Mouse (Mus musculus): Measurements from ENCODE around the gene Gm45717. TPM values are rescaled to one million over a fixed set of nuclear protein-coding genes. Genes with fewer than 3 reads are reported as not detected.

Gene Gm45717
- polyA plus RNA-seq, 1 experiment from 2014 or later = not detected

GRCm38 (mm10) chr7:140912846-140913482 lies 42.8 kb downstream of the Gm45717 start:
- Histone ChIP-seq H3K36me3 (ENCODE audit: control insufficient read depth, insufficient read depth, low read length) (no peaks in the 10 kb centered on the region), H3K4me3 (ENCODE audit: low read depth, low read length) (no peak overlapping the region), H3K27me3 (ENCODE audit: control insufficient read depth, insufficient read depth, low read length) (no peaks in the 10 kb centered on the region), H3K4me1 (ENCODE audit: control insufficient read depth, insufficient read depth, low read length) (no peaks in the 10 kb centered on the region), H3K4me2 (replicated peaks; ENCODE audit: low read depth, low read length) (no peak overlapping the region), H3K9me3 (ENCODE audit: control insufficient read depth, low read depth, low read length) (no peaks in the 10 kb centered on the region), H3K27ac (ENCODE audit: low read length) (peak overlapping the region; percentile 4; the same call in 1 of the 2 replicates), H3K9ac (replicated peaks; ENCODE audit: low read depth, low read length) (no peak overlapping the region)
- peak; percentile 79 for ATAC-seq (ENCODE audit: insufficient number of reproducible peaks, insufficient read depth, low FRiP score, low read depth)
- WGBS = 56% methylated on average over 5 of the region's 5 CpGs

GRCm38 (mm10) chr7:140912293-140912692 lies 43.4 kb downstream of the Gm45717 start:
- no peak for ATAC-seq (ENCODE audit: insufficient number of reproducible peaks, insufficient read depth, low FRiP score, low read depth)
- Histone ChIP-seq H3K9me3 (ENCODE audit: control insufficient read depth, low read depth, low read length) (no peaks in the 10 kb centered on the region), H3K4me3 (ENCODE audit: low read depth, low read length) (no peak overlapping the region), H3K9ac (replicated peaks; ENCODE audit: low read depth, low read length) (no peak overlapping the region), H3K4me1 (ENCODE audit: control insufficient read depth, insufficient read depth, low read length) (no peaks in the 10 kb centered on the region), H3K36me3 (ENCODE audit: control insufficient read depth, insufficient read depth, low read length) (no peaks in the 10 kb centered on the region), H3K4me2 (replicated peaks; ENCODE audit: low read depth, low read length) (no peak overlapping the region), H3K27ac (ENCODE audit: low read length) (peak overlapping the region; percentile 4; the same call in 1 of the 2 replicates), H3K27me3 (ENCODE audit: control insufficient read depth, insufficient read depth, low read length) (no peaks in the 10 kb centered on the region)
- 67% methylated on average over 3 of the region's 3 CpGs for WGBS

- Histone ChIP-seq H3K27ac (ENCODE audit: low read length) (no peak overlapping the region), H3K4me2 (replicated peaks; ENCODE audit: low read depth, low read length) (peak overlapping the region; percentile 83), H3K4me1 (ENCODE audit: control insufficient read depth, insufficient read depth, low read length) (no peaks in the 10 kb centered on the region), H3K27me3 (ENCODE audit: control insufficient read depth, insufficient read depth, low read length) (no peaks in the 10 kb centered on the region), H3K9ac (replicated peaks; ENCODE audit: low read depth, low read length) (no peak overlapping the region), H3K9me3 (ENCODE audit: control insufficient read depth, low read depth, low read length) (no peaks in the 10 kb centered on the region), H3K36me3 (ENCODE audit: control insufficient read depth, insufficient read depth, low read length) (no peaks in the 10 kb centered on the region), H3K4me3 (ENCODE audit: low read depth, low read length) (peak overlapping the region; percentile 35)
- peak; percentile 66 for ATAC-seq (ENCODE audit: insufficient number of reproducible peaks, insufficient read depth, low FRiP score, low read depth)
- 2% methylated on average over 19 of the region's 19 CpGs for WGBS
Measured at GRCm38 (mm10) chr7:140908634-140909107, 47.1 kb downstream of the Gm45717 start.

GRCm38 (mm10) chr7:140908181-140908580 lies 47.6 kb downstream of the Gm45717 start:
- Histone ChIP-seq H3K4me3 (ENCODE audit: low read depth, low read length) (no peak overlapping the region), H3K9ac (replicated peaks; ENCODE audit: low read depth, low read length) (no peak overlapping the region)
- WGBS = 50% methylated on average over 7 of the region's 7 CpGs

GRCm38 (mm10) chr7:140907697-140908096 lies 48.0 kb downstream of the Gm45717 start:
- H3K27me3 ChIP-seq (ENCODE audit: control insufficient read depth, insufficient read depth, low read length) = no peaks in the 10 kb centered on the region
- H3K9me3 ChIP-seq (ENCODE audit: control insufficient read depth, low read depth, low read length) = no peaks in the 10 kb centered on the region
- 81% methylated on average over 7 of the region's 7 CpGs for WGBS
- no peak for ATAC-seq (ENCODE audit: insufficient number of reproducible peaks, insufficient read depth, low FRiP score, low read depth)
- no peaks in the 10 kb centered on the region for H3K4me1 ChIP-seq (ENCODE audit: control insufficient read depth, insufficient read depth, low read length)
- H3K4me3 ChIP-seq (ENCODE audit: low read depth, low read length) = no peak overlapping the region
- no peak overlapping the region for H3K4me2 ChIP-seq (replicated peaks; ENCODE audit: low read depth, low read length)
- H3K27ac ChIP-seq (ENCODE audit: low read length) = no peak overlapping the region
- H3K36me3 ChIP-seq (ENCODE audit: control insufficient read depth, insufficient read depth, low read length) = no peaks in the 10 kb centered on the region
- H3K9ac ChIP-seq (replicated peaks; ENCODE audit: low read depth, low read length) = no peak overlapping the region

More at GRCm38 (mm10) chr7:140908181-140908580, 47.6 kb downstream of the Gm45717 start:
- no peaks in the 10 kb centered on the region for H3K4me1 ChIP-seq (ENCODE audit: control insufficient read depth, insufficient read depth, low read length)
- H3K36me3 ChIP-seq (ENCODE audit: control insufficient read depth, insufficient read depth, low read length) = no peaks in the 10 kb centered on the region
- 0 out of 2 replicates have a peak, but pooled peaks have one; percentile 3 for ATAC-seq (ENCODE audit: insufficient number of reproducible peaks, insufficient read depth, low FRiP score, low read depth)
- H3K4me2 ChIP-seq (replicated peaks; ENCODE audit: low read depth, low read length) = no peak overlapping the region
- no peaks in the 10 kb centered on the region for H3K27me3 ChIP-seq (ENCODE audit: control insufficient read depth, insufficient read depth, low read length)
- no peak overlapping the region for H3K27ac ChIP-seq (ENCODE audit: low read length)
- no peaks in the 10 kb centered on the region for H3K9me3 ChIP-seq (ENCODE audit: control insufficient read depth, low read depth, low read length)

GRCm38 (mm10) chr7:140907131-140907530 lies 48.6 kb downstream of the Gm45717 start:
- no peak overlapping the region for H3K27ac ChIP-seq (ENCODE audit: low read length)
- H3K27me3 ChIP-seq (ENCODE audit: control insufficient read depth, insufficient read depth, low read length) = no peaks in the 10 kb centered on the region
- no peaks in the 10 kb centered on the region for H3K36me3 ChIP-seq (ENCODE audit: control insufficient read depth, insufficient read depth, low read length)
- no peaks in the 10 kb centered on the region for H3K9me3 ChIP-seq (ENCODE audit: control insufficient read depth, low read depth, low read length)
- H3K4me2 ChIP-seq (replicated peaks; ENCODE audit: low read depth, low read length) = no peak overlapping the region
- H3K9ac ChIP-seq (replicated peaks; ENCODE audit: low read depth, low read length) = no peak overlapping the region
- 72% methylated on average over 13 of the region's 13 CpGs for WGBS
- no peak overlapping the region for H3K4me3 ChIP-seq (ENCODE audit: low read depth, low read length)
- no peak for ATAC-seq (ENCODE audit: insufficient number of reproducible peaks, insufficient read depth, low FRiP score, low read depth)
- H3K4me1 ChIP-seq (ENCODE audit: control insufficient read depth, insufficient read depth, low read length) = no peaks in the 10 kb centered on the region

GRCm38 (mm10) chr7:140905642-140906081 lies 50.1 kb downstream of the Gm45717 start:
- Histone ChIP-seq H3K27ac (ENCODE audit: low read length) (no peak overlapping the region), H3K36me3 (ENCODE audit: control insufficient read depth, insufficient read depth, low read length) (no peaks in the 10 kb centered on the region), H3K4me3 (ENCODE audit: low read depth, low read length) (no peak overlapping the region), H3K27me3 (ENCODE audit: control insufficient read depth, insufficient read depth, low read length) (no peaks in the 10 kb centered on the region), H3K4me2 (replicated peaks; ENCODE audit: low read depth, low read length) (no peak overlapping the region), H3K9me3 (ENCODE audit: control insufficient read depth, low read depth, low read length) (no peaks in the 10 kb centered on the region), H3K4me1 (ENCODE audit: control insufficient read depth, insufficient read depth, low read length) (no peaks in the 10 kb centered on the region), H3K9ac (replicated peaks; ENCODE audit: low read depth, low read length) (no peak overlapping the region)
- 77% methylated on average over 2 of the region's 2 CpGs for WGBS
- no peak for ATAC-seq (ENCODE audit: insufficient number of reproducible peaks, insufficient read depth, low FRiP score, low read depth)

- Histone ChIP-seq H3K9ac (replicated peaks; ENCODE audit: low read depth, low read length) (no peak overlapping the region), H3K9me3 (ENCODE audit: control insufficient read depth, low read depth, low read length) (no peaks in the 10 kb centered on the region), H3K27me3 (ENCODE audit: control insufficient read depth, insufficient read depth, low read length) (no peaks in the 10 kb centered on the region), H3K27ac (ENCODE audit: low read length) (no peak overlapping the region), H3K4me2 (replicated peaks; ENCODE audit: low read depth, low read length) (no peak overlapping the region), H3K4me3 (ENCODE audit: low read depth, low read length) (no peak overlapping the region), H3K36me3 (ENCODE audit: control insufficient read depth, insufficient read depth, low read length) (peaks cover 10% of the 10 kb centered on the region), H3K4me1 (ENCODE audit: control insufficient read depth, insufficient read depth, low read length) (no peaks in the 10 kb centered on the region)
- 24% methylated on average over 13 of the region's 13 CpGs for WGBS
- peak; percentile 35; the same call in 1 of the 2 replicates for ATAC-seq (ENCODE audit: insufficient number of reproducible peaks, insufficient read depth, low FRiP score, low read depth)
Measured at GRCm38 (mm10) chr7:140903212-140903611, 52.5 kb downstream of the Gm45717 start.
